ENCODE assay signal across 25 mouse cellular contexts in genomic region chr14:46487551-46487950, GRCm38 (mm10).
DNase-seq lines count a peak whose midpoint lies in the region; ATAC-seq and TF ChIP-seq lines count a peak whose summit lies in the region.
"Had no signal": no experiment of that assay in that cellular context is flagged by ENCODE, and none has a peak within 500 bp of the region (broad histone marks: within the 10 kb centered on the region; RNA-seq: fewer than 3 reads in every experiment).

No protein-coding gene starts in this region.

- WGBS in kidney, adult 2 months: 65% methylated on average over 1 of the region's 1 CpGs
- WGBS in kidney, embryonic 16.5 days: 90% methylated on average over 1 of the region's 1 CpGs

- dilution Hi-C loops in CH12.LX (cut with MboI; ENCODE audit: extremely low pct_ligation_motif_present, extremely low pct_unique_long_range_greater_than_20kb, low sequenced_read_pairs): no loop called here

- no peak overlapping the region for H3K27ac ChIP-seq in kidney, adult 2 months (ENCODE audit: insufficient read depth, low read depth, low read length)
- no peak overlapping the region for H3K27ac ChIP-seq in kidney, embryonic 16.5 days (ENCODE audit: low read length)
- no peak overlapping the region for H3K27ac ChIP-seq in CH12.LX (ENCODE audit: insufficient read depth, low read depth)
- H3K27ac ChIP-seq: embryonic facial prominence, embryonic 13.5 days; embryonic facial prominence, embryonic 15.5 days; forebrain, embryonic 10.5 days; forebrain, embryonic 12.5 days had no signal

- no peak for TF ChIP-seq POLR2A in kidney, adult 2 months (IDR thresholded peaks at IDR 0.05; ENCODE audit: low read depth, low read length)
- no peak for TF ChIP-seq POLR2A in CH12.LX (IDR thresholded peaks at IDR 0.05; ENCODE audit: low read depth, low read length)

- H3K79me2 ChIP-seq in CH12.LX (replicated peaks; ENCODE audit: control insufficient read depth, extremely low read depth, insufficient read depth, poor library complexity, severe bottlenecking): no peaks in the 10 kb centered on the region

- in situ Hi-C loops in CH12.LX (cut with MboI; ENCODE audit: low pct_ligation_motif_present, low pct_unique_long_range_greater_than_20kb, low sequenced_read_pairs): no loop called here

- no peak overlapping the region for H3K4me2 ChIP-seq in kidney, embryonic 16.5 days (replicated peaks; ENCODE audit: low read depth, low read length)
- no peak overlapping the region for H3K4me2 ChIP-seq in CH12.LX (ENCODE audit: insufficient read depth, low read depth, poor library complexity, severe bottlenecking)
- H3K4me2 ChIP-seq: embryonic facial prominence, embryonic 13.5 days; embryonic facial prominence, embryonic 15.5 days; forebrain, embryonic 12.5 days had no signal

- no peak overlapping the region for H3K9ac ChIP-seq in kidney, embryonic 16.5 days (replicated peaks; ENCODE audit: low read length)
- no peak overlapping the region for H3K9ac ChIP-seq in CH12.LX (ENCODE audit: insufficient read depth, low read depth)
- H3K9ac ChIP-seq: embryonic facial prominence, embryonic 13.5 days; embryonic facial prominence, embryonic 15.5 days; forebrain, embryonic 12.5 days had no signal

- DNase-seq in heart, adult 11 months: peak; percentile 23
- no peak for DNase-seq in heart, postnatal 4 days
- DNase-seq in kidney, adult 2 months: peak; percentile 71
- DNase-seq in kidney, adult 9 months: peak; percentile 62
- DNase-seq in kidney, adult 18-20 months: no peak
- DNase-seq in CH12.LX (ENCODE audit: extremely low read depth): no peak
- DNase-seq: adrenal gland, adult 2 months; adrenal gland, postnatal 10 days; adrenal gland, postnatal 25 days; B cell, adult 2 months; cerebellum, adult 11 months; cerebellum, adult 18-20 months; cerebellum, adult 8-10 months; cerebellum, adult 9-11 months; cerebellum, postnatal 14 days; cerebellum, postnatal 36 days; embryo, embryonic 11 days had no signal

- no peaks in the 10 kb centered on the region for H3K27me3 ChIP-seq in kidney, adult 2 months (replicated peaks; ENCODE audit: control insufficient read depth, insufficient read depth, low read length)
- no peaks in the 10 kb centered on the region for H3K27me3 ChIP-seq in kidney, embryonic 16.5 days (ENCODE audit: insufficient read depth, low read length)
- H3K27me3 ChIP-seq in CH12.LX (replicated peaks): no peaks in the 10 kb centered on the region
- H3K27me3 ChIP-seq: embryonic facial prominence, embryonic 13.5 days; embryonic facial prominence, embryonic 15.5 days; forebrain, embryonic 12.5 days had no signal

- H3K4me1 ChIP-seq in kidney, adult 2 months (ENCODE audit: control insufficient read depth, insufficient read depth, low read length): no peaks in the 10 kb centered on the region
- H3K4me1 ChIP-seq in kidney, embryonic 16.5 days (ENCODE audit: insufficient read depth, low read length): no peaks in the 10 kb centered on the region
- no peaks in the 10 kb centered on the region for H3K4me1 ChIP-seq in CH12.LX (ENCODE audit: control insufficient read depth in 1 of 2, insufficient read depth in 2 of 2)
- H3K4me1 ChIP-seq: embryonic facial prominence, embryonic 15.5 days; forebrain, embryonic 10.5 days; forebrain, embryonic 12.5 days had no signal

- no peak for TF ChIP-seq CTCF in kidney, adult 2 months (conservative IDR thresholded peaks at IDR 0.05; ENCODE audit: insufficient read depth, insufficient read length, low read depth, low read length)
- TF ChIP-seq CTCF in CH12.LX (conservative IDR thresholded peaks at IDR 0.05 in 1 of 2, IDR thresholded peaks at IDR 0.05 in 1 of 2; ENCODE audit: low read depth in 2 of 2, low read length in 2 of 2): no peak

- no peaks in the 10 kb centered on the region for H3K36me3 ChIP-seq in kidney, adult 2 months (ENCODE audit: control insufficient read depth, insufficient read depth, low read length)
- no peaks in the 10 kb centered on the region for H3K36me3 ChIP-seq in kidney, embryonic 16.5 days (ENCODE audit: insufficient read depth, low read length)
- H3K36me3 ChIP-seq in CH12.LX (replicated peaks in 1 of 2; ENCODE audit: control insufficient read depth in 1 of 2, insufficient read depth in 1 of 2, low read length in 1 of 2): no peaks in the 10 kb centered on the region
- H3K36me3 ChIP-seq: embryonic facial prominence, embryonic 13.5 days; embryonic facial prominence, embryonic 15.5 days; forebrain, embryonic 10.5 days; forebrain, embryonic 12.5 days had no signal

- ATAC-seq in kidney, embryonic 16.5 days (ENCODE audit: low FRiP score, low TSS enrichment): no peak
- ATAC-seq: CD4-positive, CD25-positive, alpha-beta regulatory T cell, adult 4 months; forebrain, embryonic 14.5 days had no signal

- TF ChIP-seq RAD21 in CH12.LX (IDR thresholded peaks at IDR 0.05; ENCODE audit: low read depth, low read length): no peak

- H3K9me3 ChIP-seq in kidney, embryonic 16.5 days (ENCODE audit: low read length): no peaks in the 10 kb centered on the region
- no peaks in the 10 kb centered on the region for H3K9me3 ChIP-seq in CH12.LX (replicated peaks; ENCODE audit: low read length)
- H3K9me3 ChIP-seq: forebrain, embryonic 10.5 days; forebrain, embryonic 12.5 days had no signal

- no peak for TF ChIP-seq EP300 in CH12.LX (IDR thresholded peaks at IDR 0.05; ENCODE audit: low read length)

- no peak overlapping the region for H3K4me3 ChIP-seq in kidney, adult 2 months (ENCODE audit: insufficient read depth, low read depth, low read length)
- H3K4me3 ChIP-seq in kidney, embryonic 16.5 days (ENCODE audit: low read length): no peak overlapping the region
- no peak overlapping the region for H3K4me3 ChIP-seq in CH12.LX (replicated peaks in 1 of 3; ENCODE audit: low read depth in 2 of 3, low read length in 2 of 3, poor library complexity in 1 of 3)
- H3K4me3 ChIP-seq: embryonic facial prominence, embryonic 13.5 days; embryonic facial prominence, embryonic 15.5 days; erythroblast, embryonic 14.5 days; forebrain, embryonic 10.5 days; forebrain, embryonic 12.5 days had no signal

TF ChIP-seq in CH12.LX, 34 proteins besides CTCF, POLR2A, EP300 and RAD21:
- TF ChIP-seq CHD1 (IDR thresholded peaks at IDR 0.05; ENCODE audit: low read depth, low read length): no peak
- 0 out of 2 replicates have a peak, but pooled peaks have one; percentile 46 for TF ChIP-seq MAFK (IDR thresholded peaks at IDR 0.05; ENCODE audit: insufficient replicate concordance, low read length)

Comparison
In these comparisons a context has a peak if more than half of its experiments do, and no peak if none do; other contexts are left out.
1. DNase-seq: peak in heart, adult 11 months (single experiment), kidney, adult 2 months (single experiment) and kidney, adult 9 months (single experiment); none in heart, postnatal 4 days (single experiment), kidney, adult 18-20 months (single experiment) and CH12.LX (single experiment).